Mouse (Mus musculus) liver, embryonic 16.5 days (tissue): ENCODE measurements at regions not wholly inside any gene's neighbourhood (a gene's known extent, or its start where the extent isn't known, plus 50 kb on each side); places are given as distances from the start of the nearest gene placed in this dataset.

Experiments used
- ATAC-seq: fragments of 200-750 bp; cut with Nextera tagmentation; 2 replicates; pipeline ENCODE4 v1.8.0; 2017; ENCODE audit warnings: low read depth, mild to moderate bottlenecking, moderate number of reproducible peaks, moderate library complexity
- H3K27ac ChIP-seq: fragments of 300-500 bp; sonication (generic); 2 replicates; pipeline ENCODE4 v1.5.1; 2014; ENCODE audit warnings: mild to moderate bottlenecking, low read length
- H3K27me3 ChIP-seq: fragments of 300-500 bp; sonication (generic); 2 replicates; pipeline ENCODE4 v1.6.1; 2014; ENCODE audit warnings: low read depth, low read length, mixed read lengths; ENCODE audit not compliant: control insufficient read depth, insufficient read depth
- H3K36me3 ChIP-seq: fragments of 300-500 bp; sonication (generic); 2 replicates; pipeline ENCODE4 v1.6.1; 2014; ENCODE audit warnings: mild to moderate bottlenecking; ENCODE audit not compliant: control insufficient read depth, insufficient read depth
- H3K4me1 ChIP-seq: fragments of 300-500 bp; sonication (generic); 2 replicates; pipeline ENCODE4 v1.6.1; 2014; ENCODE audit warnings: low read depth, low read length, mixed read lengths; ENCODE audit not compliant: control insufficient read depth
- H3K4me2 ChIP-seq: fragments of 300-500 bp; sonication (generic); 2 replicates; pipeline ENCODE4 v1.6.1; 2014; ENCODE audit warnings: low read depth, low read length, mixed read lengths
- H3K4me3 ChIP-seq: fragments of 300-500 bp; sonication (generic); 2 replicates; pipeline ENCODE4 v1.5.1; 2014; ENCODE audit warnings: low read depth, mild to moderate bottlenecking, low read length
- H3K9ac ChIP-seq: fragments of 300-500 bp; sonication (generic); 2 replicates; pipeline ENCODE4 v1.6.1; 2014; ENCODE audit warnings: low read depth, low read length
- H3K9me3 ChIP-seq: fragments of 300-500 bp; sonication (generic); replicated peaks from 2 replicates; pipeline ENCODE4 v1.6.1; 2016; ENCODE audit warnings: low read length; ENCODE audit not compliant: control insufficient read depth
- WGBS: fragments of 180-500 bp; shearing (Covaris S2); extraction: QIAGEN DNeasy Blood & Tissue Kit; methylation state at CpG from one replicate; pipeline ENCODE4 v1.1.7; 2014; ENCODE audit not compliant: insufficient replicate concordance; 5-methylcytosine and 5-hydroxymethylcytosine counted together

- no peaks in the 10 kb centered on the region for H3K36me3 ChIP-seq
- H3K4me3 ChIP-seq, result peak overlapping the region; percentile 33
- peak; percentile 86 for ATAC-seq
- peaks cover 28% of the 10 kb centered on the region for H3K4me1 ChIP-seq
- H3K27ac ChIP-seq, result peak overlapping the region; percentile 48
- H3K27me3 ChIP-seq, result no peaks in the 10 kb centered on the region
- H3K9me3 ChIP-seq, result no peaks in the 10 kb centered on the region
- peak overlapping the region; percentile 52 for H3K4me2 ChIP-seq
- peak overlapping the region; percentile 36 for H3K9ac ChIP-seq
- 37% methylated on average over 13 of the region's 13 CpGs for WGBS
These were observed 67.9 kb upstream of the Serbp1 start for GRCm38 (mm10) chr6:67169873-67170673.

- Histone ChIP-seq H3K4me1 (peaks cover 38% of the 10 kb centered on the region), H3K4me2 (peak overlapping the region; percentile 59), H3K27me3 (no peaks in the 10 kb centered on the region), H3K4me3 (peak overlapping the region; percentile 55), H3K36me3 (no peaks in the 10 kb centered on the region), H3K9ac (peak overlapping the region; percentile 56), H3K27ac (peak overlapping the region; percentile 75), H3K9me3 (no peaks in the 10 kb centered on the region)
- 21% methylated on average over 2 of the region's 2 CpGs for WGBS
- no peak for ATAC-seq
These were observed 69.2 kb upstream of the Serbp1 start for GRCm38 (mm10) chr6:67168803-67169202.

GRCm38 (mm10) chr6:67168031-67168777 lies 69.8 kb upstream of the Serbp1 start:
- H3K27me3 ChIP-seq, result no peaks in the 10 kb centered on the region
- peak overlapping the region; percentile 56 for H3K9ac ChIP-seq
- H3K36me3 ChIP-seq, result no peaks in the 10 kb centered on the region
- peak overlapping the region; percentile 75 for H3K27ac ChIP-seq
- WGBS, result 17% methylated on average over 11 of the region's 11 CpGs
- H3K4me3 ChIP-seq, result peak overlapping the region; percentile 55
- peaks cover 42% of the 10 kb centered on the region for H3K4me1 ChIP-seq
- H3K9me3 ChIP-seq, result no peaks in the 10 kb centered on the region
- H3K4me2 ChIP-seq, result peak overlapping the region; percentile 59
- no peak for ATAC-seq

- Histone ChIP-seq H3K9me3 (no peaks in the 10 kb centered on the region), H3K4me2 (no peak overlapping the region), H3K4me3 (no peak overlapping the region), H3K9ac (no peak overlapping the region), H3K27me3 (no peaks in the 10 kb centered on the region), H3K36me3 (no peaks in the 10 kb centered on the region), H3K4me1 (peaks cover 57% of the 10 kb centered on the region), H3K27ac (no peak overlapping the region)
- WGBS, result 83% methylated on average over 6 of the region's 6 CpGs
- ATAC-seq, result no peak
These were observed 72.9 kb upstream of the Serbp1 start for GRCm38 (mm10) chr6:67165091-67165490.

DNA sequence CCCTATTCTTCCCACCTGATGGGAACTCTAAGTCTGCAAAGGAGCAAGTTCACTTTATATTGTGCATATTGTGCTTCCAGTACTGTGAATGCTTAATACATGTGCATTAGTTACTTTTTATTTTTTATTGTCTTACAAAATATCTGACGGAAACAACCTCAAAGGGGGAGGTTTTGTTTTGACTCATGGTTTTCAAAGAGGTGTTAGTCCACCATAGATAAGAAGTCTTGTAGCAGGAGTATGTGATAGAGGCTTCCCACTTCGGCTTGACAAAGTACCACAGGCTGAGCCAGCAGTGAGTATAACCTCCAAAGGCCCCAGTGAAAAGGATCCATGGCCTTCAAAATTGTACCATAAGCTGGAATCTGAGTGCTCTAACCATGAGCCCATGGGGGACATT lies 74.0 kb upstream of the Serbp1 start:
- Histone ChIP-seq H3K27me3 (no peaks in the 10 kb centered on the region), H3K9me3 (no peaks in the 10 kb centered on the region), H3K36me3 (no peaks in the 10 kb centered on the region), H3K4me3 (no peak overlapping the region), H3K4me1 (peaks cover 59% of the 10 kb centered on the region), H3K4me2 (no peak overlapping the region), H3K9ac (peak overlapping the region; percentile 38; the same call in 1 of the 2 replicates), H3K27ac (peak overlapping the region; percentile 68)
- WGBS, result 22% methylated on average over 2 of the region's 2 CpGs
- ATAC-seq, result no peak

DNA sequence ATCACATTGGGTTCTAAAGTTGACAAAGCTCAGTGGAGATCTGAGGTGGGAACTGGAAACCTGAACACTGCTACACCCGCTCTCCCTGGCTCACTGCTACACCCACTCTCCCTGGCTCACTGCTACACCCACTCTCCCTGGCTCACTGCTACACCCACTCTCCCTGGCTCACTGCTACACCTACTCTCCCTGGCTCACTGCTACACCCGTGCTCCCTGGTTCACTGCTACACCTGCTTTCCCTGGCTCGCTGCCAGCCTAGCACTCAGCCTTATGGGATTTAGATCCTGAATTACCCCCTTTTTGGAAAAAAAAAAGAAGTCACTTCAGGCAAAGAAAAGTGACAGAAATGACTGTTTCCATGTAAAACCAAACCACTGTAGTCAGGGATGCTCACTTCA lies 75.2 kb upstream of the Serbp1 start:
- Histone ChIP-seq H3K4me2 (peak overlapping the region; percentile 59), H3K27ac (peak overlapping the region; percentile 100), H3K9ac (peak overlapping the region; percentile 59), H3K9me3 (no peaks in the 10 kb centered on the region), H3K36me3 (no peaks in the 10 kb centered on the region), H3K27me3 (no peaks in the 10 kb centered on the region), H3K4me3 (no peak overlapping the region), H3K4me1 (peaks cover 57% of the 10 kb centered on the region)
- ATAC-seq, result no peak
- 38% methylated on average over 3 of the region's 3 CpGs for WGBS

DNA sequence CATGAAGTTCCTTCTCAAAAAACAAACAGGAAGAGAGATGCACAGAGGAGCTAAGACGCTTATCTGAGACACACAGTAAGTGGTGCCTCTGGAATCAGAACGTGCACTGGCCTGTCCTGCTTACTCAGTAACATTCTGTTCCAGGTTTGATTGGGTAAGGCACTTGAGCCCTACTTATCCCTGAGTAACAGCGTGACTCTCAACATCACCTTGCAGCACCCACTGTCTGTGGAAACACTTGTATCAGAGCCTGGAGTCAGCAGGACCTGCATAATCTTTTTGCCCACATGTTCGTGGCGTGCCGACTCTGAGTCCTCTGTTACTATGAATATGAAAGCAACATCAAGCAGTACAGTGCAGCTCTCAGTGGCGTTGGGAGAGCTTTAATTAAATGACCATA lies 76.4 kb upstream of the Serbp1 start:
- Histone ChIP-seq H3K36me3 (no peaks in the 10 kb centered on the region), H3K9ac (peak overlapping the region; percentile 61), H3K4me2 (peak overlapping the region; percentile 59), H3K4me3 (peak overlapping the region; percentile 18; the same call in 1 of the 2 replicates), H3K27me3 (no peaks in the 10 kb centered on the region), H3K4me1 (peaks cover 55% of the 10 kb centered on the region), H3K27ac (peak overlapping the region; percentile 100), H3K9me3 (no peaks in the 10 kb centered on the region)
- ATAC-seq, result peak; percentile 95
- WGBS, result 20% methylated on average over 7 of the region's 7 CpGs

GRCm38 (mm10) chr6:67160564-67160963 lies 77.4 kb upstream of the Serbp1 start:
- 26% methylated on average over 3 of the region's 3 CpGs for WGBS
- no peaks in the 10 kb centered on the region for H3K27me3 ChIP-seq
- H3K4me3 ChIP-seq, result no peak overlapping the region
- H3K4me1 ChIP-seq, result peaks cover 55% of the 10 kb centered on the region
- peak; percentile 7 for ATAC-seq
- H3K27ac ChIP-seq, result peak overlapping the region; percentile 100
- H3K9ac ChIP-seq, result peak overlapping the region; percentile 3; the same call in 1 of the 2 replicates
- no peaks in the 10 kb centered on the region for H3K9me3 ChIP-seq
- H3K4me2 ChIP-seq, result peak overlapping the region; percentile 59
- no peaks in the 10 kb centered on the region for H3K36me3 ChIP-seq
